Mouse (Mus musculus) myocyte (in vitro differentiated cells): ENCODE measurements around the gene Sstr2. TPM values are rescaled to one million over a fixed set of nuclear protein-coding genes. Genes with fewer than 3 reads are reported as not detected.

Source experiments
- H3K27me3 ChIP-seq: one replicate; pipeline ENCODE4 v1.6.1; 2011; ENCODE audit not compliant: control insufficient read depth, insufficient read depth, insufficient read length
- H3K36me3 ChIP-seq: one replicate; pipeline ENCODE4 v1.6.1; 2011; ENCODE audit not compliant: control insufficient read depth, insufficient read depth
- H3K4me2 ChIP-seq: one replicate; pipeline ENCODE4 v1.6.1; 2011; ENCODE audit warnings: low read depth, control low read depth
- H3K4me3 ChIP-seq: one replicate; pipeline ENCODE4 v1.5.1; 2011; ENCODE audit warnings: mild to moderate bottlenecking, control low read depth, moderate library complexity
- H3K79me2 ChIP-seq: one replicate; pipeline ENCODE4 v1.6.1; 2011; ENCODE audit not compliant: control insufficient read depth, insufficient read depth
- H3ac ChIP-seq: one replicate; pipeline ENCODE4 v1.6.1; 2011; ENCODE audit not compliant: control insufficient read depth, insufficient read length
- CEBPB ChIP-seq: IDR thresholded peaks from 2 replicates; pipeline ENCODE4 v1.6.1; 2011; ENCODE audit warnings: mild to moderate bottlenecking, moderate library complexity; ENCODE audit not compliant: poor library complexity, insufficient read depth, severe bottlenecking
- E2F4 ChIP-seq: IDR thresholded peaks from one replicate; pipeline ENCODE4 v1.6.1; 2011; ENCODE audit warnings: mild to moderate bottlenecking, control low read depth, moderate library complexity; ENCODE audit not compliant: insufficient read depth
- MAX ChIP-seq: IDR thresholded peaks from one replicate; pipeline ENCODE4 v1.6.1; 2011; ENCODE audit warnings: low read depth, mild to moderate bottlenecking, control low read depth
- MYOD1 ChIP-seq, 3 experiments: IDR thresholded peaks; one replicate each; pipeline ENCODE4 v1.6.1; 2011; ENCODE audit warnings: control low read depth in 2 of 3, low read depth in 2 of 3, mild to moderate bottlenecking in 2 of 3, moderate library complexity in 1 of 3; ENCODE audit not compliant: insufficient read length in 2 of 3, control insufficient read depth in 1 of 3
- MYOG ChIP-seq, 3 experiments: IDR thresholded peaks; one replicate each; pipeline ENCODE4 v1.6.1; 2011; ENCODE audit warnings: control low read depth in 2 of 3, low read depth in 2 of 3, mild to moderate bottlenecking in 2 of 3; ENCODE audit not compliant: insufficient read length in 2 of 3, control insufficient read depth in 1 of 3, insufficient read depth in 1 of 3
- POLR2A ChIP-seq: IDR thresholded peaks from one replicate; pipeline ENCODE4 v1.6.1; 2011; ENCODE audit warnings: low read depth, mild to moderate bottlenecking, control low read depth, moderate library complexity; ENCODE audit not compliant: insufficient read length
- POLR2AphosphoS2 ChIP-seq: IDR thresholded peaks from one replicate; pipeline ENCODE4 v1.6.1; 2011; ENCODE audit warnings: low read depth, control low read depth; ENCODE audit not compliant: insufficient read length
- REST ChIP-seq: IDR thresholded peaks from one replicate; pipeline ENCODE4 v1.6.1; 2011; ENCODE audit warnings: mild to moderate bottlenecking, control low read depth, moderate library complexity; ENCODE audit not compliant: insufficient read depth, insufficient read length
- SRF ChIP-seq: IDR thresholded peaks from one replicate; pipeline ENCODE4 v1.6.1; 2011; ENCODE audit warnings: low read depth; ENCODE audit not compliant: control insufficient read depth, insufficient read length
- TCF12 ChIP-seq: IDR thresholded peaks from one replicate; pipeline ENCODE4 v1.6.1; 2011; ENCODE audit warnings: mild to moderate bottlenecking, control low read depth; ENCODE audit not compliant: poor library complexity, insufficient read depth, severe bottlenecking
- TCF3 ChIP-seq: IDR thresholded peaks from one replicate; pipeline ENCODE4 v1.6.1; 2011; ENCODE audit warnings: low read depth, control low read depth; ENCODE audit not compliant: insufficient read length
- USF1 ChIP-seq: IDR thresholded peaks from one replicate; pipeline ENCODE4 v1.6.1; 2011; ENCODE audit warnings: low read depth, mild to moderate bottlenecking, control low read depth, moderate library complexity
- polyA plus RNA-seq: library from polyadenylated mRNA; unstranded; fragments of >200 nt; fragmentation: generic; extraction: Trizol; gene quantifications from one replicate; pipeline ENCODE4 v1.2.1, GENCODE M21; 2012; ENCODE audit warnings: missing spikeins

The Sstr2 gene
- polyA plus RNA-seq, 1 experiment, result 5.3 TPM

DNA sequence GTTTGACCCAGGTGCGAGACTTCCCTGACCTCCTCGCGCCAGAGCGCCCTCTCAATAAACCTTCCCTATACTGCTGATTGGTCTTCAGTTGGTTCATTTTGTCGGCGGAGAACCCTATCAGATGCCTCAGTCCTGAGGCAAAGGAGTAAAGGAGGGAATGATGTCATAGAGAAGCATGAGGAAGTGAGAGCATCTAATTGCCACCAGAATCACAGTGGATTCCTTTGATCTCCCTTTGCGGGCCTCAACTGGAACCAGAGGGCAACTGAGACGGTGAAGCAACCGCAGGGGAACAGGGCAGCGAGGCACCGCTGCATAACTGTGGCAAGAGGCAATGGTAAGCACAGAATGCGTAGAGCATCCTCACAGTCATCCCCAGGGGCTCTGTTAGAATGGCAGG is 19.5 kb downstream of the Sstr2 start:
- no peaks in the 10 kb centered on the region for H3K79me2 ChIP-seq
- H3K4me3 ChIP-seq, result no peak overlapping the region
- no peaks in the 10 kb centered on the region for H3K36me3 ChIP-seq
- H3ac ChIP-seq, result no peak overlapping the region
- TF ChIP-seq TCF12, result no peak
- TF ChIP-seq MYOG (IDR thresholded peaks at IDR 0.05; ENCODE audit: control insufficient read depth in 1 of 3, insufficient read depth in 1 of 3, insufficient read length in 2 of 3, low read depth in 2 of 3), result no peak
- TF ChIP-seq SRF, result no peak
- no peak for TF ChIP-seq USF1
- no peak for TF ChIP-seq CEBPB
- no peak for TF ChIP-seq POLR2AphosphoS2
- TF ChIP-seq REST, result no peak
- TF ChIP-seq E2F4, result no peak
- TF ChIP-seq MYOD1 (IDR thresholded peaks at IDR 0.05; ENCODE audit: control insufficient read depth in 1 of 3, insufficient read length in 2 of 3, low read depth in 2 of 3), result no peak
- no peak for TF ChIP-seq TCF3
- TF ChIP-seq MAX, result no peak
- TF ChIP-seq POLR2A, result no peak
- H3K27me3 ChIP-seq, result no peaks in the 10 kb centered on the region
- no peak overlapping the region for H3K4me2 ChIP-seq

GRCm38 (mm10) chr11:113645181-113645580 is 26.0 kb downstream of the Sstr2 start:
- Histone ChIP-seq H3K4me3 (no peak overlapping the region), H3K27me3 (no peaks in the 10 kb centered on the region), H3K36me3 (no peaks in the 10 kb centered on the region), H3K4me2 (no peak overlapping the region), H3ac (no peak overlapping the region), H3K79me2 (peaks cover 6% of the 10 kb centered on the region)
- TF ChIP-seq SRF, result no peak
- no peak for TF ChIP-seq USF1

DNA sequence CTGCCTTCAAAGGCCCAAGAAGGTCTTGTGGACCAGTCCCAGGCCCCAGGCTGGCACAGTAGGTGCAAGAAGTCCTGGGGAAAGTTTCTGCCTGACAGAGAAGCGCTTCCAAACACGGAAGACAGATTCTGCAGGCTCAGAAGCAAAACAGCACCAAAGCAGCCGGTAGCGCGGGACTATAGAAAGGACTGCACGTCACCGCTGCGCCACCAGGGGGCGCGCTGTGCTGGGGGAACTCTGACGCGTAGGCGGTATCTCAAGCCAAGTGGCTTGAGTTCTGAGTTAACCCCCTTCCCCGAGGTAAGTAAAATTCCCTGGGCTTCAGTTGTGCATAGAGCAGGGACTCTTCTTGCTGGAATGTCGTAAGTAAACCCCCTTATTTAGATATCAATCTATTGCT is 29.0 kb downstream of the Sstr2 start:
- H3K36me3 ChIP-seq, result no peaks in the 10 kb centered on the region
- no peak overlapping the region for H3K4me2 ChIP-seq
- H3K4me3 ChIP-seq, result no peak overlapping the region
- no peak overlapping the region for H3ac ChIP-seq
- H3K27me3 ChIP-seq, result no peaks in the 10 kb centered on the region
- TF ChIP-seq USF1, result no peak
- no peak for TF ChIP-seq MAX
- no peak for TF ChIP-seq TCF3
- TF ChIP-seq POLR2AphosphoS2, result no peak
- peaks cover 6% of the 10 kb centered on the region for H3K79me2 ChIP-seq

GRCm38 (mm10) chr11:113648690-113649352 is 29.7 kb downstream of the Sstr2 start, which contains the start of gene Cog1:
TSS of gene Cog1 (plus strand) at chr11:113649169.
- peak within 1 kb of the TSS; percentile 86 for H3K4me2 ChIP-seq
- TF ChIP-seq MYOD1 (IDR thresholded peaks at IDR 0.05; ENCODE audit: control insufficient read depth in 1 of 3, insufficient read length in 2 of 3, low read depth in 2 of 3) (no peak), MYOG (IDR thresholded peaks at IDR 0.05; ENCODE audit: control insufficient read depth in 1 of 3, insufficient read depth in 1 of 3, insufficient read length in 2 of 3, low read depth in 2 of 3) (no peak), TCF12 (no peak), POLR2A (no peak), REST (no peak), SRF (no peak), TCF3 (no peak), E2F4 (no peak), POLR2AphosphoS2 (no peak), MAX (no peak), CEBPB (no peak), USF1 (no peak)
- H3ac ChIP-seq, result peak within 1 kb of the TSS; percentile 76
- H3K36me3 ChIP-seq, result peaks cover 4% of the 10 kb centered on the region
- H3K79me2 ChIP-seq, result peaks cover 6% of the 10 kb centered on the region
- H3K4me3 ChIP-seq, result peak within 1 kb of the TSS; percentile 71
- no peaks in the 10 kb centered on the region for H3K27me3 ChIP-seq

DNA sequence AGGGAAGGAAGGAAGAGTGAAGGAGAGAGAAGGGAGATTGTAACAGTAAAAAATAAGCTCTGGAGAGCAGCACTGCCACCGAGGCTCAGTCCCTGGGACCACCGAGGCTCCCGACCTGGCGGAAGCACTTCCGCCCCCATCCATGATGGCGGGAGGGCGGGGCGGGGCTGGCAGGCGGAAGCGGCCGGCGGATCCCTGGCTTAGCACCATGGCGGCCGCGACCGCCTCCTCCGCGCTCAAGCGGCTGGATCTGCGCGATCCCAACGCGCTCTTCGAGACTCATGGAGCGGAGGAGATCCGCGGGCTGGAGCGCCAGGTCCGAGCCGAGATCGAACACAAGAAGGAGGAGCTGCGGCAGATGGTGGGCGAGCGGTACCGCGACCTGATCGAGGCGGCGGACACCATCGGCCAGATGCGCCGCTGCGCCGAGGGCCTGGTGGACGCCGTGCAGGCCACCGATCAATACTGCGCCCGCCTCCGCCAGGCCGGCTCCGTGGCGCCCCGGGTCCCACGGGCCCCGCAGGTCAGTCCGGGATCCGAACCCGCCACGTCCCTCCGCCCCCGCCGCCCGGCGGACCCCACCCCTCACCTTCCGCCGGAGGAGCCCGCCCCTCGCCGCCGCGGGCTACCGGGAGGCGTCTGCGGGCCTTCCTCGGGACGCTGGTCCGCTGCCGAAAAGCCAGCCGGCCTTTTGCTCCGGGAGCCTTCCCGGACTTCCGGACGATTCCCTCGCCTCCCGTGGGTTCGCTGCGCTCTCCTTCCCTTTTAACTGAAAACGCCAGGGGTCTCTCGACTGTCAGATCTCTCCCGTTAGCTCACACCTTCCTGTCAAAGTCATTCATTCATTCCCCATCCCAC is 30.4 kb downstream of the Sstr2 start, which contains the start of gene Slc39a11:
TSS of gene Slc39a11 (minus strand) at position 727 of the 858 bp plus-strand sequence.
- peak within 1 kb of the TSS; percentile 76 for H3ac ChIP-seq
- peak within 1 kb of the TSS; percentile 86 for H3K4me2 ChIP-seq
- H3K4me3 ChIP-seq, result peak within 1 kb of the TSS; percentile 71
- TF ChIP-seq MYOG (IDR thresholded peaks at IDR 0.05; ENCODE audit: control insufficient read depth in 1 of 3, insufficient read depth in 1 of 3, insufficient read length in 2 of 3, low read depth in 2 of 3) (no peak), MYOD1 (IDR thresholded peaks at IDR 0.05; ENCODE audit: control insufficient read depth in 1 of 3, insufficient read length in 2 of 3, low read depth in 2 of 3) (no peak), POLR2A (peak; percentile 78)
- H3K36me3 ChIP-seq, result peaks cover 6% of the 10 kb centered on the region
- H3K79me2 ChIP-seq, result peaks cover 6% of the 10 kb centered on the region
- no peaks in the 10 kb centered on the region for H3K27me3 ChIP-seq
